Mouse (Mus musculus): ENCODE data around the gene Cds2.

DNA sequence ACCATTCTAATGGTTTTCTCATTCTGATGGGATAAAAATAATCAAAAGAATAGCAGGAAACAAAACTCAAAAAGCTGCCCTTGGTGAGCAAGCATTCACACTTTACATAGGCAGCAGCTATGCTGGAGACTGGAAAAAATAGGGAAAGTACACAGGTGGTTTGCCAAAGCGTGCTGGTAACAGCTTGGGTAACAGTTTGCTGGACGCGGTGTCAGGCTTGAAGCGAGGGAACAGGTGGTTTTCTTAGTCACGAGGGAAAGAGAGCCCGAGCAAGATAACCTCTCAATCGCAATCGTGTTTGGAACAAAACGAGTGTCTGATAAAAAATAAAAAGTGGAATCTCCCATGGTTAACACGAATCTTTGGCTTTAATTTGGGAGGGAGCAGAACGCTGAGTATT is 80.9 kb downstream of the Cds2 start:
- TF ChIP-seq POLR2A (IDR thresholded peaks at IDR 0.05; ENCODE audit: insufficient read depth, low read length) (no peak), CTCF (IDR thresholded peaks at IDR 0.05; ENCODE audit: low read depth, low read length) (no peak)

Measured in ES-Bruce4 (cell line).